Mouse (Mus musculus): ENCODE results near the gene Trmt44.

Gene Trmt44

GRCm38 (mm10) chr5:35539576-35539975, 35.3 kb downstream of the Trmt44 start:
- DNase-seq, result no peak

- DNase-seq, result no peak
These were observed 36.8 kb downstream of the Trmt44 start for GRCm38 (mm10) chr5:35538022-35538421.

GRCm38 (mm10) chr5:35537474-35537873, 37.4 kb downstream of the Trmt44 start:
- DNase-seq, result no peak

- DNase-seq, result no peak
These were observed 38.6 kb downstream of the Trmt44 start for GRCm38 (mm10) chr5:35536271-35536670.

- peak; percentile 42 for DNase-seq
These were observed 43.3 kb downstream of the Trmt44 start for GRCm38 (mm10) chr5:35531586-35531985.

- DNase-seq, result peak; percentile 38
These were observed 44.4 kb downstream of the Trmt44 start for GRCm38 (mm10) chr5:35530442-35530841.

- no peak for DNase-seq
These were observed 49.3 kb downstream of the Trmt44 start, which contains the start of gene Cpz for GRCm38 (mm10) chr5:35525469-35526123. TSS of gene Cpz (minus strand) at chr5:35525698.

GRCm38 (mm10) chr5:35524381-35524780, 50.5 kb downstream of the Trmt44 start:
- no peak for DNase-seq

GRCm38 (mm10) chr5:35523735-35524134, 51.1 kb downstream of the Trmt44 start:
- DNase-seq, result peak; percentile 35

- DNase-seq, result no peak
These were observed 58.1 kb downstream of the Trmt44 start for GRCm38 (mm10) chr5:35516781-35517180.

- DNase-seq, result peak; percentile 48
These were observed 64.3 kb downstream of the Trmt44 start for GRCm38 (mm10) chr5:35510589-35510988.
